Mouse (Mus musculus) left cerebral cortex, adult 2 months (tissue): ENCODE measurements around the gene Tecpr2. TPM values are rescaled to one million over a fixed set of nuclear protein-coding genes. Genes with fewer than 3 reads are reported as not detected.
"Not testable (repeated sequence)": the region's sequence is repeated elsewhere in the genome, so short reads cannot be mapped to it uniquely, and the experiment has no call there.

ENCODE experiments used
- DNase-seq, 2 experiments: peaks; one replicate each; pipeline ENCODE4 v3.0.0; 2021 to 2022; ENCODE audit warnings: low spot score in 2 of 2, mixed read lengths in 1 of 2; ENCODE audit errors: extremely low spot score in 1 of 2
- H3K27ac ChIP-seq: fragments of 200-600 bp; 2 replicates; pipeline ENCODE4 v1.8.1; 2022
- H3K4me3 ChIP-seq: fragments of 200-600 bp; 2 replicates; pipeline ENCODE4 v1.8.1; 2022
- CTCF ChIP-seq: fragments of 200-600 bp; IDR thresholded peaks from 2 replicates; pipeline ENCODE4 v1.8.1; 2022; ENCODE audit warnings: antibody characterized with exemption, mild to moderate bottlenecking, moderate library complexity
- intact Hi-C: fragments of 180-260 bp; cut with DNase I; formaldehyde crosslinking; loops from one replicate; pipeline ENCODE4 v1.15.1; 2025
- total RNA-seq, 2 experiments: library from RNA; stranded (reverse); gene quantifications; 2 replicates each; pipeline ENCODE4 v1.2.3; 2021

Gene Tecpr2
- total RNA-seq, 2 experiments from 2014 or later, result 46.7 to 50.0 TPM

DNA sequence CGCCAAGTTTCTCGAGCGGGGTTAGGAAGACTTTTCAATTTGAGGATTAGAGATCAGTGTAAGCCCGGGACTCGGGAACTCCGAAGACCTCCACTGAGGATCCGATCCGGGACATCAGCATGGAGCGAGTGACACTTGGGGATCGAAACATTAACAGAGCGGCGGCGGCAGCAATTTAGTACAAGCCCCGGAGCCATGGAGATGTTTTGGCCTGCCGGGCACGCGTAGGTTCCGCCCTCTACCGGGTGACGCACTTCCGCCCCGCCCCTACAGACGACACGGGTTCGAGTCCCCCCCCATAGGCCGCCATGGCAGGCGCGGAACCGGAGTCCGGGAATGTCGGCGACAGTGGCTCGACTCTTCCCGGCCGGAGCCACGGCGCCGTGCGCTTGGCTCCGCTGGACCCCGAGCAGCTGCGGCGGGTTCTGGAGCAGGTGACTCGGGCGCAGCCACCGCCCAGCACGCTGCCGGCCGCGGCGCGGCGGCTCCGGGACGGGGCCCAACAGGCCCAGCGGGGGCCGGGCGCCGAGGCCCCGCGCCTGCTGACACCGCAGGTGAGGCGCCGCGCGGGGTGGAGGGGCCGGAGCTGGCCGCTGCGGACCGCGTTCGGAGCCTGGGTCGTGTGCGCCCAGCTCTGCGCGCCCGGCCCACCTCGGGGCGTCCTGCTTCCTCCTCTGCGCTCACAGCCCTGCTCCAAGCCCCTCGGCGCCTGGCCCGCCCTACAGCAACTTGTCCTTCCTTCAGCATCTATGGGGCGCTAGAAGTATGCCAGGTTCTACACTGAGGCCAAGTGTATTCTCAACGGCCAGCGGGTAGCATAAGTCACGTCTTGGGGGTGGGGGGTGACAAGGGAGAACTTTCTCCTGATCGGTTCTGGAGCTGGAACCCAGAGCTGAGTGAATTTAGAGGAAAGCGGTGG lies 38.8 kb upstream of the Tecpr2 start, which contains the start of gene Zfp839:
TSS of gene Zfp839 (plus strand) at position 244 of the 919 bp plus-strand sequence.
- Histone ChIP-seq H3K27ac (peak within 1 kb of the TSS; percentile 91), H3K4me3 (peak within 1 kb of the TSS; percentile 66)
- no peak for TF ChIP-seq CTCF
- intact Hi-C loops, result loop anchor here (2.0 kb wide), 1 partner anchor 39 kb away; the partner anchor contains the start of genes Cinp and Tecpr2
- peak; percentile 87 to 88 for DNase-seq

DNA sequence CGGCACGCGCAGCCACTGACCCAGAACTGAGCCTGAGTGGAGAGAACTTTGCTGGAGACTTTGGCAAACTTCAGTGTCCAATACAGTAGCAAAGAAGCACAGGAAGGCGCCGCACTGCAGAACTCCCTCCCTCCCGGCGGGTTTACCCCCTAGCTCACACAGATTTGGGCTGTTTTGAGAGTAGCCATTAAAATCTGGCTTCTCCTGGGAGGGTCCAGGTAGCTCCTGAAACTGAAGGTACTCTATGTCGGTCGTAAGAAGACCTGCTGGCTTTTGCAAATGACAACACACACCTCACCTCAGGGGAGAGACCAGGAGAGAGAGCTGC lies 38.2 kb upstream of the Tecpr2 start:
- no peak for TF ChIP-seq CTCF
- no peak for DNase-seq
- intact Hi-C loops, result loop anchor here (2.0 kb wide), 1 partner anchor 38 kb away; the partner anchor contains the start of genes Cinp and Tecpr2
- H3K4me3 ChIP-seq, result peak overlapping the region; percentile 66
- H3K27ac ChIP-seq, result peak overlapping the region; percentile 91; the same call in 1 of the 2 replicates

DNA sequence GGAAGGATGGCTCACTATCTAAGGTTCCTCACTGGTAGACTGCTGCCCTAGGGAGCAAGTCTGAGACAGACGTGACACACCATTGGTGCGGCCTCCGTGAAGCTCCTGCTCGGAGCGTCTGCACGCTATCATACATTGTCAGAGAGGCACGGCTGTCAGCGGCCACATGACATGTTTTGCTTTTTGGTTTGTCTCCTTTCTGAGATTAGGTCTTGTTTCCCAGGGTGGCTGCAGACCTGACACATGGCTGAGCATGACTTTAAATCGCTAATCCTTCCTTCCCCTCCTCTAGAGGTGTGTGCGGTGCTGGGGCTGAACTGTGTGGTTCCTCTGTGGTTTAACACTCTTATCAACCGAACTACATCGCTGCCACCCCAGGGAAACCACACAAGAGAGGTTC lies 37.6 kb upstream of the Tecpr2 start:
- Histone ChIP-seq H3K4me3 (no peak overlapping the region), H3K27ac (no peak overlapping the region)
- no peak for DNase-seq
- no peak for TF ChIP-seq CTCF
- intact Hi-C loops, result loop anchor here (2.0 kb wide), 1 partner anchor 37 kb away; the partner anchor contains the start of genes Cinp and Tecpr2

DNA sequence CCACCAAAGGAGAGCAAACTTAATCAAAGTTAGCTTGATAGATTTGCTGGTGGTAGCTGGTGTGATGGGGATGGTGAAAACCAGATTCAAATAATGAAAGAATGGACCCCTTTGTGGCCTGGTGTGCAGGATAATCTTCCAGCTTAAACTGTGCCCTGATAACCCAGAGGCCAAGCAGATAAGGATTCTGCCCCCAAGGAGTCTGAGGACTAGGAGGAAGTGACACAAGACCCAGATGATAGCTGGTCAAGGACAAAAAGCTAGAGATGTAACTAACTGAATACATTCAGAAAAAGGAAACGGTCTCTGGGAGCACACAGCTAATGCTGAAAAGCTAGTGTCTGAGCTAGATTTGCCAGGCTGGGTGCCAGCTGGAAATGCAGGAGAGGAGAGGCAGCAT lies 37.1 kb upstream of the Tecpr2 start:
- DNase-seq, result no peak
- no peak for TF ChIP-seq CTCF
- Histone ChIP-seq H3K27ac (no peak overlapping the region), H3K4me3 (no peak overlapping the region)
- intact Hi-C loops, result loop anchor here (2.0 kb wide), 1 partner anchor 37 kb away; the partner anchor contains the start of genes Cinp and Tecpr2

DNA sequence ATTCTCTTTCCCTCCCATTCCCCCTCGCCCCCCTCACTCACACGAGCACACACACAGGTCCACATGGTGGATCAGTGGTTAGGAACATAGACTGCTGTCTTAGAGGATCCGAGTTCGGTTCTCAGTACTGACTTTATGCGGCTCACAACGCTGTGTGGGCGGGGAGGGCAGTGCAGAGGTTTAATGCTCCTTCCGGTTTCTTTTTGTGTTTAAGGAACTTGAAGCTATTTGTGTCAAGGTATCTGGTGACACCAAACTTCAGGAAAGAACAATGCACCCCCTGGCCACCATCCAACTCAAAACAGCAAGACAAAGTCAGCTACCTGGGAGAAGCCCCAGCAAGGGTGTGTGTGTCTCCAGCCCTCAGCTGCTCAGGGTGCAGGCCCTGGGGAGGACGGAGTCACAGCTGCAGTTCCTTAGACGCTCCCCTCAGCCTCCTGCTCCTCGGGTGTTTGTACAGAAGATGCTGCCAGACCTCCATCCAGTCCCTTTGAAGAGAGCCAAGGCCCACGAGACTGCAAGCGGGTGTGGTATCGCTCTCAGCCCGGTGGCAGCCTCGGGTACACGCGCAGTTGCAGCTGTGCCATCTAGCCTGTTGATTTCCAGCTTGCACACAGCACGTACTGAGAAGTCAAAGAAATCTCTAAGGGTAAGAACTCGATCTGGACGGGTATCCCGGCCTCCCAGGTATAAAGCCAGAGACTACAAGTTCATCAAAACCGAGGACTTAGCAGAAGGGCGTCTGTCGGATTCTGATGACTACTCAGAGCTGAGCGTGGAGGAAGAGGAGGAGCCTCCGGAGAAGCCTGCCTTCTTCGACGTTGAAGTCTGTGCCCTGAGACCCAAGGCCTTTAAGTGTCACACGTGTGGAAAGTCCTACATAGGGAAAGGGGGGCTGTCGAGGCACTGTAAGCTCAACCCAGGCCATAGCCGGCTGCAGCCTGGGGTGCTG lies 34.0 kb upstream of the Tecpr2 start:
- TF ChIP-seq CTCF, result no peak

DNA sequence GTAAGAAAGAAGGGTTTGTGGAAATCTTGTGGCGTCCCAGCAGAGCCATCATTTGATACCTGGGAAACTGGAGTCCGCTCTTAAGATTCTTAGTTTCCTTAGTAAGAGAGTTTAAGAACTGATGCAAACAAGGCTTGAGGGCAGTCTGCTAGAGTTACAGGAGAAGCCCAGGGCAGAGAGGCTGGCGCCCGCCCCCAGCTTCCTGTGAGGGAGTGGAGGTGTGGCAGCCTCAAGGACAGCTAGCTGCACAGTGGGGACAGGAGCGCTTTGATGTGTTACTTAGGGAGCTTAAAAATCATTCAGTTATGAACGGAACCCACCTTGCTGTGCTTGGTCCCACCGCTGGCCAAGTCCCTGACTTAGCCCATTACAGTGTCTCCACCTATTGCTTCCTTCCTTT lies 31.9 kb upstream of the Tecpr2 start:
- intact Hi-C loops, result no loop called here
- Histone ChIP-seq H3K27ac (no peak overlapping the region), H3K4me3 (no peak overlapping the region)
- no peak for TF ChIP-seq CTCF
- DNase-seq, result no peak

More for the DNA sequence above, 34.0 kb upstream of the Tecpr2 start:
- intact Hi-C loops, result no loop called here
- no peak for DNase-seq
- Histone ChIP-seq H3K27ac (no peak overlapping the region), H3K4me3 (no peak overlapping the region)

DNA sequence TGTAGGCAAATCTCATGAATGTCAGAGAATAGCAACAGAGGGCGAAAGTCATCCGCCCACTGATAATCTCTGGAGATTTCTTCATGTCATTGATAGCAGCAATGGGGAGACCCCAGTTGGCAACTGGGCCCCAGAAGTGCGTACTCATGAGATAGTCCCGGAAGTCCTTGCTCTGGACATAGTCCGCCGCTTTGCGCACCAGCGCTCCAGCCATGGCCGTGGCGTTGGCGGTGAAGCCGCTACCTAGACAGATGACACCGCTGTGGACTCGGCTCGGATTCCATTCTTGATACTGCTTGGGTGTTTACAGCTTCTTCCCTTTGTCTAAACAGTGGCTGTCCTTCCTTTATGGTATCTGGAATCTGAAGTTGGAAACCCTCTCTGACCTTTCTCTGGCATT lies 30.4 kb upstream of the Tecpr2 start:
- intact Hi-C loops, H3K4me3 ChIP-seq, DNase-seq, H3K27ac ChIP-seq: not testable (repeated sequence)

DNA sequence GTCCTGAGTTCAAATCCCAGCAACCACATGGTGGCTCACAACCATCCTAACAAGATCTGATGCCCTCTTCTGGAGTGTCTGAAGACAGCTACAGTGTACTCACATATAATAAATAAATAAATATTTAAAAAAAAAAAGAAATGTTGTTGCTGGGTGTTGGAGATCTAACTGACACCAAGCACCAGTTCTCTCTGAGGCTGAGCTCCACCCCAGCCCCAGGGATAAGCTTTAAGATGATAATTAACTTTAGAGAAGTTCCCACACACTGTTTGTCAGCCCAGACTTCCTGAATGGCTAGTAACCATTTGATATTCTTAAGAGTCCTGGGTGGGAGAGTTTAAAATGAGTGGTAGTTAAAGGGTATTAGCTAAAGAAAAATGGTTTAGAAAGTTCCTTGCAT lies 28.8 kb upstream of the Tecpr2 start:
- H3K4me3 ChIP-seq, result no peak overlapping the region
- TF ChIP-seq CTCF, result no peak
- no peak for DNase-seq
- intact Hi-C loops, result no loop called here
- no peak overlapping the region; the same call in 1 of the 2 replicates for H3K27ac ChIP-seq

DNA sequence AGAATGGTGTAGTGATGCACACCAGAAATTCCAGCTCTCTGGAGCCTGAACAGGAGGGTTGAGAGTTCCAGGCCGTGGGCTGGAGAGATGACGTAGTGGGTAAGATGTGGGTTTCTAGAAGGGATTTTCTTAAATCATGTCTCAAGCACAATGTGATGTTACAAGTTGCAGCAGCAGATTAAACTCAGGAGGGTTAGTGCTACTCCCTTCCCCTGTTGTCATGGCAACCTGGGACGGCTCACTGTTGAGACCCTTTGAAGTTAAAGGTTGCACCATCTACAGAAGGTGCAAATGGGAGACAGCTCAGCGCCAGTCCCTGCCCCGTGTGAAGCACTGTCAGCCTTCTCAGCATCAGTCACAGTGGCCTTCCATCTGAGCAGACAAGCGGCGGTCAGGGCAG lies 27.8 kb upstream of the Tecpr2 start:
- Histone ChIP-seq H3K4me3 (no peak overlapping the region), H3K27ac (no peak overlapping the region; the same call in 1 of the 2 replicates)
- no peak for DNase-seq
- intact Hi-C loops, result no loop called here
- TF ChIP-seq CTCF, result no peak

DNA sequence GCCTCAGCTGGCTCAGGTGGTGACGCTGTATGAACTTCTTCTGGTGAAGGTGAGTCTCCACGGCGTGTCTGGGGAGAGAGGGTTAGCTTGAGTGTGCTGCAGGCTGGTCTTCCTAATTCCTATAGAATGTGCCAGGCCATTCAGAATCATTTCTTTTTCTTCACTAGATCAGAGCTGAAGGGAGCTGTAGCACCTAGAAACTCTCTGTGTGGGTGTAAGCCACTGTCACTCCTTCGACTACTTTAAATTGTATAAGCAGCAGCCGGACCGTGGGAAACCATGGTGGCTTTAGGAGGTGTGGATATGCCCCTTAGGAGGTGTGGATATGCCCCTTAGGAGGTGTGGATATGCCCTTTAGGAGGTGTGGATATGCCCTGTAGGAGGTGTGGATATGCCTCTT lies 25.1 kb upstream of the Tecpr2 start:
- no peak for DNase-seq
- H3K4me3 ChIP-seq, result no peak overlapping the region
- intact Hi-C loops, result no loop called here
- peak overlapping the region; percentile 38 for H3K27ac ChIP-seq
- TF ChIP-seq CTCF, result no peak

DNA sequence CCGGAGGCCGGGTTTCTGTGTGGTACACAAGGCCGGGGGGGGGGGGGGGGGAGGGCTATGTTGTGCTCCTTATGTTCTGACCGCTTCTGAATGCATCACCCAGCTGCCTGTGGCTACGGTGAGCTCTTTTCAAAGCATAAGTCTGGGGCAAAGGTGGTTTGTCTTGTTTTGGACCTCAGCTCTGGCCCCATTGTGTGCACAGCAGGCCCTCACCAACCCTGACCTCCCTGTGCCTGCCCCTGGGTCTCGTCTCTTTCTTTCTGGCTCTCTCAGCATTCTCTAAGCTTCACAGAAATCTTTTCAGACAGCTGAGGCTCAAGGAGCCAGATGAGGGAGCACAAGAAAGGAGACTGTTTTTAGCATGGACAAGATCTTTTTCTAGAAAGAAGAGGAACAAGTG lies 23.5 kb upstream of the Tecpr2 start:
- intact Hi-C loops, result no loop called here
- TF ChIP-seq CTCF, result no peak
- DNase-seq, result no peak
- Histone ChIP-seq H3K4me3 (no peak overlapping the region), H3K27ac (peak overlapping the region; percentile 72)

DNA sequence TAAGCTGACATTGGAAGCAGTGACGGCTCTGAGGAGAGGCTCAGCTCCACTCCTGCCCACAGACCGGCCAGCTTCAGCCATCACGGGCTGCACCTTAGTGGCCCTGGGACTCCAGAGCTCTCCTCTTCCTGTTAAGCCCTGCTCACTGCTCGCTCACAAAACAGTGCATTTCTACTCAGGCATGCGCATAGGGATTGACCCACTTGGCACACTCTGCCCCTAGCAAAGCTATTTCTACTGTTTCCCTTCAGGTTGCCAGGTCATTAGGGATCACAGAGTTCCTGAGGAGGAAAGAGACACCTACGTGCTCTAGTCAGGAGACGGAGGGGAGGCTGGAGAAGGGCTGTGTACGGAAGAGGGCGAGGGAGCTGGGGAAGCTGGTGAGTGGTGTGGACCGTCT lies 23.1 kb upstream of the Tecpr2 start:
- Histone ChIP-seq H3K27ac (peak overlapping the region; percentile 72), H3K4me3 (no peak overlapping the region)
- intact Hi-C loops, result no loop called here
- no peak for TF ChIP-seq CTCF
- DNase-seq, result no peak
